Mouse (Mus musculus) midbrain, embryonic 14.5 days (tissue): ENCODE data around the gene Ptprm. TPM values are rescaled to one million over a fixed set of nuclear protein-coding genes. Genes with fewer than 3 reads are reported as not detected.

ENCODE experiments used
- ATAC-seq: fragments of 200-750 bp; cut with Nextera tagmentation; 2 replicates; pipeline ENCODE4 v1.8.0; 2017; ENCODE audit warnings: moderate number of reproducible peaks, moderate library complexity; ENCODE audit not compliant: low FRiP score, low TSS enrichment
- DNase-seq: peaks from one replicate; pipeline ENCODE4 v3.0.0-alpha.2; 2015
- H3K27ac ChIP-seq: fragments of 300-500 bp; sonication (generic); replicated peaks from 2 replicates; pipeline ENCODE4 v1.5.1; 2014; ENCODE audit warnings: mild to moderate bottlenecking, low read depth, low read length, moderate library complexity
- H3K27me3 ChIP-seq: fragments of 300-500 bp; sonication (generic); 2 replicates; pipeline ENCODE4 v1.6.1; 2014; ENCODE audit warnings: low read length, control low read depth, mixed read lengths; ENCODE audit not compliant: control insufficient read depth, insufficient read depth
- H3K36me3 ChIP-seq: fragments of 300-500 bp; sonication (generic); 2 replicates; pipeline ENCODE4 v1.6.1; 2014; ENCODE audit warnings: low read length, control low read depth; ENCODE audit not compliant: control insufficient read depth, insufficient read depth
- H3K4me1 ChIP-seq: fragments of 300-500 bp; sonication (generic); 2 replicates; pipeline ENCODE4 v1.6.1; 2014; ENCODE audit warnings: mild to moderate bottlenecking, antibody characterized with exemption, low read length, control low read depth; ENCODE audit not compliant: control insufficient read depth, insufficient read depth
- H3K4me2 ChIP-seq: fragments of 300-500 bp; sonication (generic); 2 replicates; pipeline ENCODE4 v1.6.1; 2014; ENCODE audit warnings: mild to moderate bottlenecking, low read length, moderate library complexity
- H3K4me3 ChIP-seq: fragments of 300-500 bp; sonication (generic); replicated peaks from 2 replicates; pipeline ENCODE4 v1.5.1; 2014; ENCODE audit warnings: low read depth, low read length
- H3K9ac ChIP-seq: fragments of 300-500 bp; sonication (generic); replicated peaks from 2 replicates; pipeline ENCODE4 v1.6.1; 2014; ENCODE audit warnings: mild to moderate bottlenecking, low read length, moderate library complexity
- H3K9me3 ChIP-seq: fragments of 300-500 bp; sonication (generic); 2 replicates; pipeline ENCODE4 v1.6.1; 2016; ENCODE audit warnings: low read length, control low read depth, mixed read lengths; ENCODE audit not compliant: control insufficient read depth
- WGBS: fragments of 180-500 bp; shearing (Covaris S2); extraction: QIAGEN DNeasy Blood & Tissue Kit; methylation state at CpG from one replicate; pipeline ENCODE4 v1.1.7; 2014; 5-methylcytosine and 5-hydroxymethylcytosine counted together
- polyA plus RNA-seq: library from polyadenylated mRNA; unstranded; fragments of >200 nt; fragmentation: Nextera tagmentation; extraction: Ambion mirVana; gene quantifications from 2 replicates; pipeline ENCODE4 v1.2.1, GENCODE M21; 2014

Gene Ptprm
- polyA plus RNA-seq, 1 experiment from 2014 or later, result 22.8 TPM

DNA sequence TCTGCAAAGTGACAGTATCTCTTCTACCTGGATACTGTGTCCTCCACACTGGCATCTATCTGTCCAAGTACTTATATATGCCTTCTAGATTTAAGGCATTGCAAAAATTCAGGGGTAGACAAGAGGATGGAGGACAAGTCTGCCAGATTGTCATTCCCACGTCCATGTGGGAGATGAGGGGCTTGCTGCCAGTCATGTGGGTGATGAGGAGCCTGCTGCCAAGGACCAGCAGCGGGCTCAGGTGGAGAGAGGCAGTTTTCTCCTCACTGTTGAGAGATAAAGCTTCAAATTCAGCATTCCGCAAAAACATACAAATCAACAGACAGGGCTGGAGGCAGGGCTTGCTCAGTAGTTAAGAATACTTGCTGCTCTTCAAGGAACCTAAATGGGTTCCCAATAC is 66.8 kb downstream of the Ptprm start:
- H3K36me3 ChIP-seq, result no peaks in the 10 kb centered on the region
- H3K4me2 ChIP-seq, result no peak overlapping the region
- H3K4me3 ChIP-seq, result no peak overlapping the region
- no peak overlapping the region for H3K9ac ChIP-seq
- ATAC-seq, result no peak
- no peak overlapping the region for H3K27ac ChIP-seq
- no peaks in the 10 kb centered on the region for H3K27me3 ChIP-seq
- H3K9me3 ChIP-seq, result no peaks in the 10 kb centered on the region
- no peak for DNase-seq
- 83% methylated on average over 3 of the region's 3 CpGs for WGBS
- peaks cover 3% of the 10 kb centered on the region; the same call in 1 of the 2 replicates for H3K4me1 ChIP-seq

DNA sequence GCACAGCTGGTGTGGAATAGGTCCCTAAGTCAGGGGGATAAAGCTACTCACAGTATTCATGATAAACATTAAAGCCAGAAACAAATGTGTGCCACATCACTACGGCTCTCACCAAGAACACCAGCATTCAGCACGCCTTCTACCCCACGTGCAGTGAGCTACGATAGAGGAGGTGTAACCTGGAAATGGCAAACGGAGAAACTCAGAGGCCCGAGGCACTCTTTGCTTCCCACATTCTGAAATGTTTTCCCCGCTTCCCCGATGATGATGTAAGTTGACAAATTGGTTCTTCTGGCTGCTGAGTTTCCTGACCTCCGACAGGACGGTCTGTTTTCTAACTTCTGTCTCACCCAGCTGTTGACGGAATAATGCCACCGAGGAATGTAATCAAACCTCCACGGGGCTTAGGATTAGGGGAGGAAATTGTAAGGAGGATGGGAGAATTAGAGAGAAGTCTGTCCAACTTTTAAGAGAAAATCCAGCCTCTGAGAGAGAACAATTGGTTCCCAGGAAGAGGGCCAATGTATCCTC is 72.6 kb downstream of the Ptprm start:
- no peak for ATAC-seq
- Histone ChIP-seq H3K4me1 (no peaks in the 10 kb centered on the region), H3K4me3 (no peak overlapping the region), H3K9ac (no peak overlapping the region), H3K27ac (no peak overlapping the region), H3K36me3 (no peaks in the 10 kb centered on the region), H3K27me3 (no peaks in the 10 kb centered on the region), H3K4me2 (no peak overlapping the region), H3K9me3 (no peaks in the 10 kb centered on the region)
- DNase-seq, result no peak
- 21% methylated on average over 13 of the region's 13 CpGs for WGBS

- no peak overlapping the region for H3K4me3 ChIP-seq
- no peak overlapping the region for H3K4me2 ChIP-seq
- ATAC-seq, result no peak
- no peak for DNase-seq
- no peaks in the 10 kb centered on the region for H3K9me3 ChIP-seq
- 91% methylated on average over 13 of the region's 13 CpGs for WGBS
- no peaks in the 10 kb centered on the region for H3K36me3 ChIP-seq
- 0 out of 2 replicates have a peak, but pooled peaks cover 2% of the 10 kb centered on the region for H3K4me1 ChIP-seq
- H3K27ac ChIP-seq, result no peak overlapping the region
- no peak overlapping the region for H3K9ac ChIP-seq
- H3K27me3 ChIP-seq, result no peaks in the 10 kb centered on the region
Measured at GRCm38 (mm10) chr17:67277124-67277910, 76.9 kb downstream of the Ptprm start.

- H3K4me1 ChIP-seq, result 0 out of 2 replicates have a peak, but pooled peaks cover 2% of the 10 kb centered on the region
- H3K9ac ChIP-seq, result no peak overlapping the region
- peak; percentile 59 for DNase-seq
- H3K27me3 ChIP-seq, result no peaks in the 10 kb centered on the region
- 54% methylated on average over 21 of the region's 21 CpGs for WGBS
- H3K36me3 ChIP-seq, result no peaks in the 10 kb centered on the region
- H3K9me3 ChIP-seq, result no peaks in the 10 kb centered on the region
- H3K4me2 ChIP-seq, result no peak overlapping the region
- peak; percentile 40; the same call in 1 of the 2 replicates for ATAC-seq
- no peak overlapping the region for H3K4me3 ChIP-seq
- peak overlapping the region; percentile 72 for H3K27ac ChIP-seq
Measured at GRCm38 (mm10) chr17:67274531-67275094, 79.6 kb downstream of the Ptprm start.

- Histone ChIP-seq H3K9ac (no peak overlapping the region), H3K4me2 (no peak overlapping the region), H3K36me3 (no peaks in the 10 kb centered on the region), H3K4me1 (0 out of 2 replicates have a peak, but pooled peaks cover 2% of the 10 kb centered on the region), H3K4me3 (no peak overlapping the region), H3K27ac (no peak overlapping the region), H3K27me3 (no peaks in the 10 kb centered on the region), H3K9me3 (no peaks in the 10 kb centered on the region)
- DNase-seq (no peak), ATAC-seq (no peak)
Measured at GRCm38 (mm10) chr17:67272928-67273327, 81.3 kb downstream of the Ptprm start.

GRCm38 (mm10) chr17:67268475-67269080 is 85.7 kb downstream of the Ptprm start:
- H3K36me3 ChIP-seq, result no peaks in the 10 kb centered on the region
- no peak overlapping the region for H3K4me2 ChIP-seq
- no peak overlapping the region for H3K9ac ChIP-seq
- WGBS, result 80% methylated on average over 9 of the region's 9 CpGs
- ATAC-seq, result no peak
- no peaks in the 10 kb centered on the region for H3K4me1 ChIP-seq
- H3K4me3 ChIP-seq, result no peak overlapping the region
- no peaks in the 10 kb centered on the region for H3K9me3 ChIP-seq
- DNase-seq, result no peak
- H3K27me3 ChIP-seq, result no peaks in the 10 kb centered on the region
- H3K27ac ChIP-seq, result no peak overlapping the region

DNA sequence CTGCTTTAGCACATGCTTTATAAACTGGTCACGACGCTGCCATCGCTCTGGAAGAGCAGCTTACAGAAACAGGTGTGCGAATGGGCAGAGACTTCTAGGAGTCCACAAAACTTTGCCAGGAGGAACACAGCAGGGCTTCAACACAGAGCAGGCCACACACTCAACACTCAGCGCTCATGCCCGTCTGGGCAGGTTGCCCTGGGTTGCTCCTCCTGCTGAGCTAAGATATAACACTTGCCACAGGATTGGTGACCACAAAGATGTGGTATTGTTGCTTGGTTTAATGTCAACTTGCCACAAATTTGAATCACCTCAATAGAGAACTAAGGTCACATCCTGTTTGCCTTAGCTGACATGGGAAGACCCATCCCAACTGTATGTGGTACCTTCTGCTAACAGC is 88.0 kb downstream of the Ptprm start:
- Histone ChIP-seq H3K4me1 (no peaks in the 10 kb centered on the region), H3K9ac (no peak overlapping the region), H3K27me3 (no peaks in the 10 kb centered on the region), H3K4me2 (no peak overlapping the region), H3K27ac (no peak overlapping the region), H3K4me3 (no peak overlapping the region), H3K36me3 (no peaks in the 10 kb centered on the region), H3K9me3 (no peaks in the 10 kb centered on the region)
- WGBS, result 97% methylated on average over 6 of the region's 6 CpGs
- DNase-seq, result no peak
- no peak for ATAC-seq

- Histone ChIP-seq H3K9me3 (no peaks in the 10 kb centered on the region), H3K27me3 (no peaks in the 10 kb centered on the region), H3K4me2 (no peak overlapping the region), H3K9ac (no peak overlapping the region), H3K36me3 (no peaks in the 10 kb centered on the region), H3K4me1 (no peaks in the 10 kb centered on the region), H3K27ac (no peak overlapping the region), H3K4me3 (no peak overlapping the region)
- WGBS, result 86% methylated on average over 4 of the region's 4 CpGs
- ATAC-seq (no peak), DNase-seq (no peak)
Measured at GRCm38 (mm10) chr17:67265520-67265919, 88.7 kb downstream of the Ptprm start.
